Mouse (Mus musculus): ENCODE measurements around the gene Fam71e2. TPM values are rescaled to one million over a fixed set of nuclear protein-coding genes. Genes with fewer than 3 reads are reported as not detected.
A peak's percentile ranks its signal among the peaks of the same experiment; 100 is the strongest.

The Fam71e2 gene
- polyA plus RNA-seq, 1 experiment from 2014 or later = not detected

DNA sequence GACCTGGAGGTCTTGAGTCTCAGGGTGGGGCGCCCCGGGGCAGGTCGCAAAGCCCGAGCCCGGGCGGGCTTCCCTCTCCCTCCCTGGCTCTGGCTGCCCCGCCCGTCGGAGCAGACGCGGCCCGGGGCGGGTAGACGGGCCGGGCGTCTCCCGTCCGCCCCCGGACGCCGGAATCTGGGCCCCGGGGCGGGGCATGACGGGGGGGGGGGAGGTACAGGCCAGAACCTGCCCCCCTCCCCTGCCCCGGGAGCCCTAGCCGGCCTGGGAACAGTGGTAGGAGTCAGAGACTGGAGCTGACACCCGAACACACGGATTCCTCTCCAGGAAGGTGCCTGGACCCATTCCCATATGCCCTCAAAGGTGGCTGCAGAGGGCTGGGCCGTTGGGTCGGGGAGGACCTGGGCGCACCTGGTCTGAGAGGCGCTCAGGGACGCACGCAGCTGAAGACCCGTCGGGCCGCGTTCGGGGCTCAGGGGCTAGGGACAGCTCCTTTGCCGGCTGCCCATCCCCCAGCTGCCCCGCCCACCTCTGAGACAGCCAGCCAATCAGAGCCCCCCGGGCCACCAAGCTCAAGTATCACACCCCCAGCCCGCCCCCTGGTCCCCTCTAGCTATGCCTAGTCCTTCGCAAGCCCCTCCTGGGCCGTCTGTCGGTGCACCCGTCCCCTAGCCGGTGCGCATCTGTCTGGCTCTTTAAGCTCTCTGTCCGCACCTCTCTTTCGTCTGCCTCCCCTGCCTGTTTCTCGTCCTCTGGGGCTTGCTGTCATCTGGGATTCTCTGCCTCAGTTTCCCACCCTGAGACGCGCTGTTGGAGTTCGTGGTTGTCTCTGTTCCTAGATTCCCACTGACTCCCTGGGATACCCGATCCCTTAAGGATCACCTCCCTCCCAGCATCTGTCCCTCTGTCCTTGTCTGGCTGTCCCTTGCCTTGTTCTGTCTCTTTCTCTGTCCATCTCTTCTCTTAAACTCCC, 6.0 kb upstream of the Fam71e2 start:
- H3K27ac ChIP-seq = no peak overlapping the region
- peak; percentile 82 for ATAC-seq (replicated peaks; ENCODE audit: low FRiP score)
- WGBS = under 1% methylated on average over 55 of the region's 56 CpGs
- no peaks in the 10 kb centered on the region for H3K9me3 ChIP-seq (replicated peaks)
- H3K9ac ChIP-seq = peak overlapping the region; percentile 14; the same call in 1 of the 2 replicates
- peaks cover 33% of the 10 kb centered on the region for H3K4me1 ChIP-seq
- H3K36me3 ChIP-seq = no peaks in the 10 kb centered on the region
- peak overlapping the region; percentile 53 for H3K4me2 ChIP-seq
- H3K27me3 ChIP-seq = peaks cover 60% of the 10 kb centered on the region
- H3K4me3 ChIP-seq (replicated peaks) = peak overlapping the region; percentile 34

DNA sequence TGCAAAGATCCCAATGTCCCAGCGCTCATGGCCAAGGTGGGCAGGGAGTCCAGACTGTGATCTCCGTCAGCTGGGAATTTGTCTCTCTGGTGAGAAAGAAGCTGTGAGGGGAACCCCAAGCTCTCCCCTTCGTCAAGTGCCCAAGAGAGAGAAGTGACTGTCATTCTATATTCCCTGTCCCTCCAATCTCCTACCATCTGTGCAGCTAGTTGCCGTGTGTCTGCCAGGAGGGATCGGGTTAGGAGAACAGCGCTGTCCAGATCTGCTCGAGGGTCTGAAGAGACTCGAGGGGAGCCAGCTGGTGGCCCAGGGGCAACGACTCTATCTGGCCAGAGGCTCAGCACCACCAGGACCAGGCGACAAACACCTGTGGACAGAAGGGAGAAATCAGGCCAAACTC, 5.0 kb upstream of the Fam71e2 start:
- no peak for ATAC-seq (replicated peaks; ENCODE audit: low FRiP score)
- Histone ChIP-seq H3K27ac (no peak overlapping the region), H3K36me3 (no peaks in the 10 kb centered on the region), H3K27me3 (peaks cover 60% of the 10 kb centered on the region), H3K4me3 (replicated peaks) (no peak overlapping the region), H3K4me1 (peaks cover 28% of the 10 kb centered on the region), H3K9ac (no peak overlapping the region), H3K9me3 (replicated peaks) (no peaks in the 10 kb centered on the region), H3K4me2 (no peak overlapping the region)
- WGBS = 45% methylated on average over 10 of the region's 10 CpGs

DNA sequence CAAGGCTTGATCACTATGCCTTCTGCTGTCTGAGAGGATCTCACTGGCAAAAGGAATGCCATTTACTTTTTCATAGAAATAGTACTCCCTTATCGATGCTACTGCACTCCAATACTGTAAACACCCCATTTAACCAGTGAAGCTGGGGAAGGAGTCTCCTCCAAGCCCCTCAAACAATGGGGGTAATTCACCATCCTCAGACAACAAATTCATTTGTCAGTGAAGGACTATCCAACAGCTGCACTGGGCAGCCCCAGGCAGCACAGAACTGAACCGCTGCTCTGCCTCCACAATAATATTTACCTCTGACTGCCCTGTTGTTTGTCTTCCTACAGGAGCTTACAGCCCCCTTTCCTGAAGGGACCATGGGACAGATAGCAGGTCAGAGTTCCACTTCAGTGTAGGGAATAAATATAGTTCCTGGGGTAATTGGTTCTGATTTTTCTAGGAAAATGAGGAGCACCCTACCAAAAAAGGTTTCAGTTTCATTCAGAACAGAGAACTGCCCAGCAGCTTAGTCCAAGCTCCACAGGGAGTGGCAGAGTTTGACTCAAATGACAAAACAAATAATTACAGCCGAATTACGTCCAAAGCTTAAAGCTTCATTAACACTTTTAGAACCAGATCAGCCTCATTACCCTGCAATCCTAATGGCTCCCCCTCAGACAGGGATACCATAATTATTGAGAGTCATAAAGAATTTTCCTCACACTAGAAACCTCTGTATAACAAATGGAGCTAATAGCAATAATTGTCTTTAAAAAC, 6.0 kb downstream of the Fam71e2 start:
- no peak for ATAC-seq (replicated peaks; ENCODE audit: low FRiP score)
- no peaks in the 10 kb centered on the region for H3K9me3 ChIP-seq (replicated peaks)
- WGBS = 13% methylated on average over 4 of the region's 4 CpGs
- no peak overlapping the region for H3K4me2 ChIP-seq
- no peak overlapping the region for H3K9ac ChIP-seq
- 0 out of 2 replicates have a peak, but pooled peaks cover 5% of the 10 kb centered on the region for H3K4me1 ChIP-seq
- H3K4me3 ChIP-seq (replicated peaks) = no peak overlapping the region
- H3K27ac ChIP-seq = no peak overlapping the region
- no peaks in the 10 kb centered on the region for H3K36me3 ChIP-seq
- peaks cover 6% of the 10 kb centered on the region; the same call in 1 of the 2 replicates for H3K27me3 ChIP-seq

GRCm38 (mm10) chr7:4759670-4760069, 11.4 kb downstream of the Fam71e2 start:
- ATAC-seq (replicated peaks; ENCODE audit: low FRiP score) = no peak

GRCm38 (mm10) chr7:4752821-4753570, 18.1 kb downstream of the Fam71e2 start, which contains the start of gene Cox6b2:
TSS of gene Cox6b2 (minus strand) at chr7:4753094.
- 4% methylated on average over 24 of the region's 24 CpGs for WGBS
- H3K36me3 ChIP-seq = 0 out of 2 replicates have a peak, but pooled peaks cover 4% of the 10 kb centered on the region
- H3K9ac ChIP-seq = peak within 1 kb of the TSS; percentile 36
- H3K27me3 ChIP-seq = no peaks in the 10 kb centered on the region
- peak; percentile 95 for ATAC-seq (replicated peaks; ENCODE audit: low FRiP score)
- H3K4me1 ChIP-seq = peaks cover 22% of the 10 kb centered on the region
- H3K4me2 ChIP-seq = peak within 1 kb of the TSS; percentile 85
- 0 out of 2 replicates have a peak, but pooled peaks cover 3% of the 10 kb centered on the region for H3K9me3 ChIP-seq (replicated peaks)
- peak within 1 kb of the TSS; percentile 90 for H3K27ac ChIP-seq
- H3K4me3 ChIP-seq (replicated peaks) = peak within 1 kb of the TSS; percentile 54

More at GRCm38 (mm10) chr7:4759670-4760069, 11.4 kb downstream of the Fam71e2 start:
- H3K4me1 ChIP-seq = 0 out of 2 replicates have a peak, but pooled peaks cover under 1% of the 10 kb centered on the region
- no peak overlapping the region for H3K4me2 ChIP-seq
- no peak overlapping the region for H3K9ac ChIP-seq
- H3K27ac ChIP-seq = no peak overlapping the region
- 46% methylated on average over 1 of the region's 1 CpGs for WGBS
- H3K36me3 ChIP-seq = no peaks in the 10 kb centered on the region
- no peak overlapping the region for H3K4me3 ChIP-seq (replicated peaks)
- no peaks in the 10 kb centered on the region for H3K27me3 ChIP-seq
- H3K9me3 ChIP-seq (replicated peaks) = 0 out of 2 replicates have a peak, but pooled peaks cover 3% of the 10 kb centered on the region

- 2% methylated on average over 29 of the region's 30 CpGs for WGBS
- ATAC-seq (replicated peaks; ENCODE audit: low FRiP score) = peak; percentile 84
- H3K27ac ChIP-seq = peak overlapping the region; percentile 90
Observed at GRCm38 (mm10) chr7:4751971-4752820, 18.9 kb downstream of the Fam71e2 start.

GRCm38 (mm10) chr7:4749169-4749568, 21.9 kb downstream of the Fam71e2 start:
- H3K4me2 ChIP-seq = no peak overlapping the region
- peaks cover 22% of the 10 kb centered on the region for H3K4me1 ChIP-seq
- 83% methylated on average over 2 of the region's 2 CpGs for WGBS
- H3K9me3 ChIP-seq (replicated peaks) = no peaks in the 10 kb centered on the region
- H3K4me3 ChIP-seq (replicated peaks) = no peak overlapping the region
- H3K36me3 ChIP-seq = peaks cover 35% of the 10 kb centered on the region
- H3K27ac ChIP-seq = no peak overlapping the region
- no peak overlapping the region for H3K9ac ChIP-seq
- no peak for ATAC-seq (replicated peaks; ENCODE audit: low FRiP score)
- H3K27me3 ChIP-seq = no peaks in the 10 kb centered on the region

More at GRCm38 (mm10) chr7:4751971-4752820, 18.9 kb downstream of the Fam71e2 start:
- H3K4me3 ChIP-seq (replicated peaks) = peak overlapping the region; percentile 54
- 0 out of 2 replicates have a peak, but pooled peaks cover 3% of the 10 kb centered on the region for H3K9me3 ChIP-seq (replicated peaks)
- H3K9ac ChIP-seq = peak overlapping the region; percentile 36
- peaks cover 5% of the 10 kb centered on the region; the same call in 1 of the 2 replicates for H3K36me3 ChIP-seq
- peaks cover 22% of the 10 kb centered on the region for H3K4me1 ChIP-seq
- peak overlapping the region; percentile 85 for H3K4me2 ChIP-seq
- H3K27me3 ChIP-seq = no peaks in the 10 kb centered on the region

DNA sequence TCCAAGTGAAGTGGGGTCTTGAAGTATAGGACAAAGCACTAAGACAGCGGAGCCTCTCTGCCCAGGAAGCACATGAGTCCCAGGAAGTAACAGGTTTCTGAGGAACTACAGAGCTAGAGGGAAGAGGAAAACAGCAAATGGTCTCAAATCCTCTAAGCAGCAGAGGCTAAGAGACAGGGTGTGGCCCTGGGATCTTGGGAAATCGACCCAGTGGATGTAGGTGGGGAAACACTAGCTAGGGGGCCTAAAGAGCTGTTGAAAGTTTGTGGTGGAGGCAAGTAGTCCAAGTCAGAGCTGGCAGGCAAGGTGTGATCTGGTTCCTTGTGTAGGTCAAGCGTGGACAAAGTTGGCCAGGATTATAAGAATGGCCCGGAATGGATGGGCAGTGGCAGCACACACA, 22.8 kb downstream of the Fam71e2 start:
- WGBS = 78% methylated on average over 4 of the region's 4 CpGs
- Histone ChIP-seq H3K4me3 (replicated peaks) (no peak overlapping the region), H3K27ac (no peak overlapping the region), H3K9ac (no peak overlapping the region), H3K4me2 (no peak overlapping the region), H3K9me3 (replicated peaks) (no peaks in the 10 kb centered on the region), H3K36me3 (peaks cover 43% of the 10 kb centered on the region), H3K27me3 (no peaks in the 10 kb centered on the region), H3K4me1 (peaks cover 22% of the 10 kb centered on the region)
- ATAC-seq (replicated peaks; ENCODE audit: low FRiP score) = no peak

GRCm38 (mm10) chr7:4747156-4747899, 23.8 kb downstream of the Fam71e2 start:
- Histone ChIP-seq H3K9ac (no peak overlapping the region), H3K27ac (no peak overlapping the region), H3K4me2 (no peak overlapping the region), H3K4me1 (peaks cover 23% of the 10 kb centered on the region), H3K4me3 (replicated peaks) (no peak overlapping the region), H3K9me3 (replicated peaks) (no peaks in the 10 kb centered on the region), H3K27me3 (no peaks in the 10 kb centered on the region), H3K36me3 (peaks cover 52% of the 10 kb centered on the region)
- WGBS = 78% methylated on average over 9 of the region's 9 CpGs
- ATAC-seq (replicated peaks; ENCODE audit: low FRiP score) = no peak

DNA sequence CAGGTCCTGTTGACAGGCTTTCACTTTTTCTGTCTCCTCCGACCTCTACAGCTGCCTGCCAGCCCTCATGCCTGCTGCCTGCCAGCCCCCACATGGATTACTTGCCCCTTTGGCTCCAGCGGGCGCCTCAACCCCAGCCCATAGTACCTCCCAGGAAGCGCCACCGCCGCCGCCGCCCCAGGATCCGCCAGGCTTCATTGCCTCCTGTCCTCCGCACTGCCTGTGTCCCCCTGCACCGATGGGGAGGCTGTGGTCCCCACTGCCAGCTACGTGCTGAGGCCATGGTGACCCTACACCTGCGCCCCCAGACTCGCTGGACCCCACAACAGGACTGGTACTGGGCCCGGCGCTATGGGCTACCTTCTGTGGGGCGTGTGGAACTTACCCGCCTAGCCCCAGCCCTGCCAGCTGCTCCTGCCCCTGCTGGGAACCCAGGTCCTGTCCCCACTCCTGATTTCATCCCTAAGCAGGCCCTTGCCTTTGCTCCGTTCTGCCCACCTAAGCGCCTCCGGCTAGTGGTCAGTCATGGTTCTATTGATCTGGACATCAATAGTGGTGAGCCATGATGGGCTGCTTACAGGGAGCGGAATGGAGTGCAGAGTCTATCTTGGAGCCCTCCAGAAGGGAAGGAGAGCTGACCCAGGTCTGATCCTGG, 24.6 kb downstream of the Fam71e2 start:
- H3K4me1 ChIP-seq = peaks cover 23% of the 10 kb centered on the region
- H3K27ac ChIP-seq = no peak overlapping the region
- no peaks in the 10 kb centered on the region for H3K27me3 ChIP-seq
- H3K9me3 ChIP-seq (replicated peaks) = no peaks in the 10 kb centered on the region
- 88% methylated on average over 22 of the region's 22 CpGs for WGBS
- no peak for ATAC-seq (replicated peaks; ENCODE audit: low FRiP score)
- no peak overlapping the region for H3K4me2 ChIP-seq
- peaks cover 56% of the 10 kb centered on the region for H3K36me3 ChIP-seq
- no peak overlapping the region for H3K4me3 ChIP-seq (replicated peaks)
- no peak overlapping the region for H3K9ac ChIP-seq

All from kidney, embryonic 15.5 days (tissue).